In the genomic region with DNA sequence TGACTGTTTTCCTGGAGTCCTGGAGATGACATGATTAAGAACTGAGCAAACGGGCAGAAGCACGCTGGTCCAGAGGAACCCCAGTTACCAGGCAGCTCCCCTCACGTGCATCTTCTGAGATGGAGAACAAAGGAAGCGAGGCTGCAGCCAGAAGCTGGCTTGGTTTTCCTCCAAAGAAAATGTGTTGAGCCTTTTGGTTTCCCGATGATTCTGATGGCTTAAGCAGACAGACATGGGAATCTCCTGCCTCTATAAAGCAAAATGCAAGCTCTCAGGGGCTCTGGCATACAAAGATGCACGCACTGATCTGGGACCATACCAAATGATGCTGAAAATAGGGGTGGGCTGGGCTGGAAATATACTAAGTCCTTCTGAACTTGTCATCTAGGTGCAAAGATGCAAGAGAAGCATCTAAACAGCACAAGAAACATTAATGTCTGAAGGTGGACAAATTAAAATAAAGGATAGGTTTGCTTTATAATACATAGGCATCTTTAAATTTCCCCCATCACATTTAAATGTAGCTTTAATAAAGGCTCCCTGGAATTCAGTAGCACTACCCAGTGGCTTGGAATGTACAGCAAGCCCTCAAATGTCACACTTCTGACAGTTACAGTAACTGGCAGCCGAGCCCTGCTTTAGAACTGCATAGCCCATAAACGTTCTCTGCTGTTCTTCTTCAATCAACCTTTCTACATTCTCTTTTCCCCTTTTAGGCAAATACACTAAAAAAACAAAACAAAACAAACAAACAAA, we compare ENCODE assay signal across 8 mouse cellular contexts. TPM values are rescaled to one million over a fixed set of nuclear protein-coding genes. Genes with fewer than 3 reads are reported as not detected.
DNase-seq lines count a peak whose midpoint lies in the region; ATAC-seq lines count a peak whose summit lies in the region.

No protein-coding gene starts in this region.

- H3K27me3 ChIP-seq in forebrain, embryonic 16.5 days (replicated peaks; ENCODE audit: control insufficient read depth, insufficient read depth, low read length) = no peaks in the 10 kb centered on the region

- H3K27ac ChIP-seq in forebrain, embryonic 16.5 days (ENCODE audit: low read length) = peak overlapping the region; percentile 70

- 3% methylated on average over 8 of the region's 8 CpGs for WGBS in forebrain, embryonic 16.5 days

- peak; percentile 47 for DNase-seq in embryo, embryonic 10.5 days (ENCODE audit: low spot score)
- DNase-seq in embryo, embryonic 10 days (ENCODE audit: low spot score) = no peak
- peak; percentile 28 for DNase-seq in cerebellum, adult 11-12 months
- peak; percentile 45 for DNase-seq in mesoderm, embryonic 11.5 days (ENCODE audit: low read depth, low spot score)
- DNase-seq in adrenal gland, postnatal 36 days = no peak
- no peak for DNase-seq in adrenal gland, adult 8-10 months
- DNase-seq in urinary bladder, postnatal 36 days (ENCODE audit: low spot score in 2 of 2) = no peak

- H3K9me3 ChIP-seq in forebrain, embryonic 16.5 days (ENCODE audit: control insufficient read depth, low read length) = no peaks in the 10 kb centered on the region

- peak overlapping the region; percentile 56 for H3K9ac ChIP-seq in forebrain, embryonic 16.5 days (replicated peaks; ENCODE audit: low read depth, low read length)

- H3K4me2 ChIP-seq in forebrain, embryonic 16.5 days (ENCODE audit: low read length) = peak overlapping the region; percentile 49

- H3K4me3 ChIP-seq in forebrain, embryonic 16.5 days (replicated peaks; ENCODE audit: low read length) = peak overlapping the region; percentile 42

- H3K36me3 ChIP-seq in forebrain, embryonic 16.5 days (ENCODE audit: control insufficient read depth, insufficient read depth) = no peaks in the 10 kb centered on the region

- peaks cover 40% of the 10 kb centered on the region for H3K4me1 ChIP-seq in forebrain, embryonic 16.5 days (replicated peaks; ENCODE audit: control insufficient read depth, insufficient read depth, low read length)

- peak; percentile 86 for ATAC-seq in forebrain, embryonic 16.5 days

RNA-seq across cellular contexts. Expression of a gene that starts 54.9 kb away (rescaled TPM):
- 95.1 and 118 TPM in 2 replicates for polyA plus RNA-seq in forebrain, embryonic 16.5 days (2015; fragmentation: Nextera tagmentation; extraction: Ambion mirVana)
- 10 to 100 TPM; 54.7 to 55.0 TPM for total RNA-seq in adrenal gland, postnatal 36 days (2021)
- total RNA-seq in adrenal gland, adult 8-10 months (2022) = 10 to 100 TPM; 36.0 to 41.1 (median 39.5) TPM

Comparison
In these comparisons a context has a peak if more than half of its experiments do, and no peak if none do; other contexts are left out.
1. DNase-seq: peak in embryo, embryonic 10.5 days (single experiment), cerebellum, adult 11-12 months (single experiment) and mesoderm, embryonic 11.5 days (single experiment); none in embryo, embryonic 10 days (single experiment), adrenal gland, postnatal 36 days (0 of 2), adrenal gland, adult 8-10 months (single experiment) and urinary bladder, postnatal 36 days (0 of 2).